Mouse (Mus musculus): ENCODE data around the gene Hbb-bh2.
"Not testable (repeated sequence)": the region's sequence is repeated elsewhere in the genome, so short reads cannot be mapped to it uniquely, and the experiment has no call there.

Gene Hbb-bh2

DNA sequence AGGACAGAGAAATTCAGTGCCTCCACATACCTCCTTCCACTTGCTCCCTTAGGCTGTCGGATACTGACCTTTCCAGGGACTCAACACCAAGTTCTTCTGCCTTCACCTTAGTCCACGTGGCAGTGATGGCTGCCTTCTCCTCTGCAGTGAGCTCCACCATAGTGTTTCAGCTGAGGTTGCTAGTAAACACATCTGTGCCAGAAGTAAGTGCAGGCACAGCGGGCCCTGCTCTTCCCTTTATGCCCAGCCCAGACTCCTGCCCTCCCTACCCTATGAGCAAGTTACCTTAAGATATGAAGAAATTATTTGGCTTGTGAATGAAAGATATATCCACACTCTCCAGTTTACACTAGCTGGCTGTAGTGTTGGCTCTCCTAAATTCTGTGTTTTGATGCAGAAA, at the start of gene Hbb-bh2:
Hbb-bh2 (minus strand) TSS at position 253 of the 400 bp plus-strand sequence.
- DNase-seq (ENCODE audit: low spot score in 2 of 2) = no peak

DNA sequence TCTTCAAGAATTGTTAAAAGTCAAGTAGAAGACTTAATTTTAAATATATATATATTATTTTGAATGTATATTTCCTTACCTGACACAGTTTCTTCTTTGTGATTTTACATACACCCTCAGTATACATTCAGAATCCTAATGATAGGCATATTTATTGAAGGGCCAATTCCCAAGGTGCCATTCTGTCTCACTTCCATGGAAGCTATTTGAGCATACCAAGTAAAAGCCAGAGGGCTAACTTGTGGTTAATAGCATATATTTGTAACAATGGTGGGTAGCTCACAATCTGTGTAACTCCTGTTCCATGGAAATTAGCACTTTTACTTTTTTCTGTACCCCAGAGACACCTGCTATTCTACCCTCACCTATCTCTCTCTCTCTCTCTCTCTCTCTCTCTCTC, 45.8 kb upstream of the Hbb-bh2 start, which contains the start of gene Olfr66:
Olfr66 (minus strand) TSS at position 101 of the 400 bp plus-strand sequence.
- no peak for DNase-seq (ENCODE audit: low spot score in 2 of 2)

DNA sequence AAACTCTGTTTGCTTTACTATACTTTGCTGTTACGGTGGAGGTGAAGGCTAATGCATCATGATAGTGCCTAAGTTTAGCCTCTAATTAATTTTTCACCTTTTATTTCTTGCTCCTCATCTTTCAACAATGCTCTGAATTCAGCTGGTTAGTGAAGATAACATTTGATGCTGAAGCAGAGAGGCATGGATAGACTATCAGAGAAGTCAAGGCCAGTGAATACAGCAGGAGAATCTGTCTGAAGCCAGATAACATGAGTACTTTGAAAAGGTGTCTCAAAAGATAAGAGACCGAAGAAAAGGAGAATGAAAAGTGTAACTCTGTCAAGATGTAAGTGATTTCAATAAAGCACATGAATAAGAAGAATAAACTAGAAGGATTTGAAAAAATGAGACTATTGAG, 36.8 kb upstream of the Hbb-bh2 start:
- DNase-seq (ENCODE audit: low spot score in 2 of 2) = no peak

DNA sequence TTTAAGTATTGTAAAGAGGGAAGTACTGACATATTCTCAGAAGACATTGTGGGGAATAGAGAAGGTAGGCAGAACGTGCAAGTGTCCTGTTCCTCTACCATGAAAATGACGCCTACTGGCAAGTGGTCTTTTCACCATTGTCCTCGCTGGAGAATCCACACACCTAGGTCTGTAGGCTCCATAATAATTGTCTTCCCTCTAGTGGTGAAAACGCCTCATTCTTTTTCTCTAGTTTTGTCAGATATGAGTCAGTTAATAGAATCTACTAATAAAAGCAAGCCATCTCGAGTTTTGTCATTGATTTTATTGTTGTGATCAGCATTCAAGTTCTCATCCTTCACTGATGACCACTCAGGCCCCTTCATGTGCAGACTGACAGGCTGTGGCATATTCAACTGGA, 34.1 kb upstream of the Hbb-bh2 start:
- DNase-seq (ENCODE audit: low spot score in 2 of 2) = no peak

DNA sequence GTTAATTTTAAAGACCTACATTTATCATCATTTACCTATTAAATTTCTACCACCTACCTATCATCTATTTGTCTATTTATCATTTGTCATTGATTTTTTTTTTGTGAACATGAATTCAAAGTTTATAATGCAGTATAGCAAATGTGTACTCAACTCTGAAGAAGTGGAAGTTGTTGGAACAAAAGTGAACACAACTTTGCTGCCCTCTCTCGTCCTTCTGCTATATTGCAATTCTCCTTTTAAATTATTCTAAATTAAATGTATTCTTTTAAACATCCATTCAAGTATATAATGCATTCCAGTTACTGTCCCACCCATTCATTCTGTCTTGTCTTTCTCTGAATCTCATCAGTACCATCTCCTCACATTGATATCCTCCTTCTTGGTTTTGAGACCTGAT, 32.7 kb upstream of the Hbb-bh2 start:
- DNase-seq (ENCODE audit: low spot score in 2 of 2) = no peak

DNA sequence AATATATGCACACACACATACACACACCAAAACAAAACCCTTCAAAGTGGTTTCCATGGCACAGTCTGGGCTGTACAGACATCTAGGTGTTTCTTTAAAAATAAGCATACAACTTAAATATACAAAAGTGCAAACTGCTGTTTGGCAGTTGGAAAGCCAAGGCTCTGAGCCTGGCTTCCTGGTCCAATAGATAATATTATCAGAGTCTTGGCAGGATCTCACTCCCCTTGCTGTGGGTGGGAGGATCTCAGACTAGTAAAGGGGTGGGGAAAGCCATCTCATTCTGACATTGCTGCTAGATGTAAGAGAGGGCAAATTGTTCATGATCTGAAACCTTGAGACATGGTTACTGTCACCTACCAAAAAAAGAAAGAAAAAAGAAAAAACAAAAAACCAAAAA, 30.3 kb upstream of the Hbb-bh2 start:
- DNase-seq (ENCODE audit: low spot score in 2 of 2) = no peak

DNA sequence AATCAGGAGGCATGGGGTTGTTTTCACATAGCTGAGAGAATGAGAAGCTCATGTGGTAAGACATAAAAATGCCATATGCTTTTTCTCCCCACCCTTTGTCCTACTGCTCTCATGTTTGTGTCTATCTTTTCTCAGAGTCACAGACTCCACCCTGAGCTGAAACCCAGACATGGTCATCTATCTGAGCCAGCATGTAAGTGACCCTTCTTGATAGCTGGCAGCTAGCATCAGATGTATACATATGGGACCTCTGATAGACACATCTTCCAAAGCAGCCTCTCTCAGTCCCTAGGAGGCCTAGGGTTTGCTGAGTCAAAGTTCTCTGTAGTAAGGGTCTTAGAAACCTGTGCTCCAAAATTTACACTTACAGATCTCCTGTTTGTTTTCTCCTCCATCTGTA, 25.4 kb upstream of the Hbb-bh2 start:
- no peak for DNase-seq (ENCODE audit: low spot score in 2 of 2)

DNA sequence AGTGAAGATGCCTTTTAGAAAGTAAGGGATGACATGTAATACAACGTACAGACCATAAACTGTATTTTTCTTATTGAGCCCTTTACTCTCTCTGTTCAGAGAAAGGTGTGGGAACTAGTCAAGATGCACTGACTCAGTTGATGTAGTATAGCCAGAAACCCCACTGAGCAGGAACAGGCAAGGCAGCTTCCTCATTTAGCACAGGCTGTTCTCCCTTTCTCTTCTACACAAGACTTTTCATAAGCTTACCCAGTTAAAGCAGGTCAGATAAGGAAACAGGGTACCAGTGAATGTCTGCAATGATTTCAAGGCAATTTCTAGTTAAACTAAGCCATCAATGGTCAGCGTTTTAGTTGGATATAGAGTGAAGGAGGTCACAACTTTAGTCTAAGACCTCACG, 21.2 kb upstream of the Hbb-bh2 start:
- no peak for DNase-seq (ENCODE audit: low spot score in 2 of 2)

DNA sequence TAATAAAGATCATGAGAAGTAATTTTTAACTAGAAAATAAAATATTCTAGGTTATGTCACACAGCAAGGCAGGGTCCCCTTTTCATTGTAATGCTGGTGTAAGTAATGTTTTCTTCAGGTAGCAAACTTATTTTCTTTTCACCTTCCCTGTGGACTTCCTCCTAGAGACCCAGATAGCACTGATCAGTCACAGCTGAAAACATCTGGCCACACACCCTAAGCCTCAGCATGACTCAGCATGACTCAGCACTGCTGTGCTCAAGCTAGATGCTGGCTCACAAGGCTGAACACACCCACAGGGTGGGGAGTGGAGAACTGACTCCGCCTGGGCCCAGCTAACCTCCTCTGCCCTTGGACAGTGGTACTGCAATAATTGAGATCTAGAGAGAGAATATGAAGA, 20.5 kb upstream of the Hbb-bh2 start:
- no peak for DNase-seq (ENCODE audit: low spot score in 2 of 2)

DNA sequence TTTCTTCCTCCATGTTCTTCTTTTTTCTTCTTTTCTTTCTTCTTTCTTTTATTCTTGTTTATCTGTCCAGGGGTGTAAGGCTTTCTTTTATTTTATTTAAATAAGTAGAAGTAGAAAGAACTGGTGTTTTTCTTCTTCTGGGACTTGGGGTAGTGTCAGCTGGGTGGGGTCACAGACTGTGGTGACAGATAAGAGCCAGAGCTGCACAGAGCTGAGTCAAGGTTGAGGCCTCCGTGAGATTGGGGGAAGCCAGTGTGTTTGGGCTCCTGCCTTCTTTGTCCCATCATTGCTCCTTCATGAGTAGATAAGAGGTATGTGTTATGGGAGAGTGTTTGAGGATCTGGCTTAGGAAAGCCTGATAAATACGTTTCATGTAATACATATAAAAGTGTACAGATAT, 18.8 kb upstream of the Hbb-bh2 start:
- no peak for DNase-seq (ENCODE audit: low spot score in 2 of 2)

DNA sequence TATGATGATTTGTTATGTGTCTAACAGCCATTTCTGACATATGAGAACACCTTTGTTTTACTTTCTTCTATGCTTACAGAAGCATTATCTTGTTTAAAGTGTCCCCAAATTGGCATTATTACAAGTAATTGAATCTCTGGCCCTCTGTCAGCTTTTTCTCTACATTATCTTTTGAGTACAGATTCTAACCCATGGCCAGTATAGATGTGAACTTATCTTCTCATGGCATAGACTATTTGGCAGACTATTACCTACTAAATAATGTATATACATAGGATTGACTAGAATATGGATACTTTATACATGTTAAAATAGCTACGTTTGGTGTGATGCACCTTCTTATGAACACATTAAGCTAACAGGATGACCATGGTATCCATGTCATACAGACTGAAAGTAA, 14.3 kb upstream of the Hbb-bh2 start:
- DNase-seq (ENCODE audit: low spot score in 2 of 2) = no peak

DNA sequence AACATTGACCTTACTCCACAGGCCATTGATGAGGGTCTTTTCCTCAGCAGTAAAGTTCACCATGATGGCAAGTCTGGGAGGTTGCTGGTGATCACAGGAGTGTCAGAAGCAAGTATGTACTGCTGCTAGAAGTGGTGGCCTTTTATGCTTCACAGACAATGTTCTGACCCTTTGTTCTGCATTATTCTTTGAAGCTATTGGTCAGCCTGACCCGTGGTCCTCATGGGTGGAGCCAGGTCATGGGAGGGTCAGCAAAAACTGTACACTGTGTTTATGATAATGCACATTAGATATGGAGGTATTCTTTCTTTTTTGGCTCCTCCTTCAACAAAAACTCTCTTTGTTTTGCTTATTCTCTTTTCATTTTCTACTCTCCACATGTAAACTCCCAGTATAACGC, 12.8 kb upstream of the Hbb-bh2 start, which contains the start of gene Hbb-y:
Hbb-y (minus strand) TSS at position 127 of the 400 bp plus-strand sequence.
- no peak for DNase-seq (ENCODE audit: low spot score in 2 of 2)

DNA sequence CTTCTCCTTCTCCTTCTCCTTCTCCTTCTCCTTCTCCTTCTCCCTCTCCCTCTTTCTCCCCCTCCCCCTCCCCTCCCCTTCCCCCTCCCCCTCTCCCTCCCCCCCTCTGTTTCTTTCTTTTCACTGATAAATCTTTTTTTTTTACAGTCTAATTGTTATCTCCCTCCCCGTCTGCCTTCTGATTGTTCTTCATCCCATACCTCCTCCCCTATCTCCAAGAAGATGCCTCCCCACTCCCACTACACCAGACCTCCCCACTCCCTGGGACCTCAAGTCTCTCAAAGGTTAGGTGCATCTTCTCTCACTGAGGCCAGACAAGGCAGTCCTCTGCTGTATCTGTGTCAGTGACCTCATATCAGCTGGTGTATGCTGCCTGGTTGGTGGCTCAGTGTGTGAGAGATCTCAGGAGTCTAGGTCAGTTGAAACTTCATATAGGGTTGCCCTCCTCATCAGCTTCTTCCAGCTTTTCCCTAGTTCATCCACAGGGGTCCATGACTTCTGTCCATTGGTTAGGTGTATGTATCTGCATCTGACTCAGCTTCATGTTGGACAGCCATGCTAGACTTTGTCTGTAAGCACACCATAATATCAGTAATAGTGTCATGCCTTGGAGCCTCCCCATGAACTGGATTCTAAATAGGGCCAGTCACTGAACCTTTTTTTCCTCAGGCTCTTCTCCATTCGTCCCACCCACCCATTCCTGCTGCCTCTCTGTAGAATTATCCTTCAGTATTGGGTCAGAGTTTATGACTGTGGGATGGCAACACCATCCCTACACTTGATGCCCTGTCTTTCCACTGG, 4.4 kb upstream of the Hbb-bh2 start:
- no peak for DNase-seq (ENCODE audit: low spot score in 2 of 2)

DNA sequence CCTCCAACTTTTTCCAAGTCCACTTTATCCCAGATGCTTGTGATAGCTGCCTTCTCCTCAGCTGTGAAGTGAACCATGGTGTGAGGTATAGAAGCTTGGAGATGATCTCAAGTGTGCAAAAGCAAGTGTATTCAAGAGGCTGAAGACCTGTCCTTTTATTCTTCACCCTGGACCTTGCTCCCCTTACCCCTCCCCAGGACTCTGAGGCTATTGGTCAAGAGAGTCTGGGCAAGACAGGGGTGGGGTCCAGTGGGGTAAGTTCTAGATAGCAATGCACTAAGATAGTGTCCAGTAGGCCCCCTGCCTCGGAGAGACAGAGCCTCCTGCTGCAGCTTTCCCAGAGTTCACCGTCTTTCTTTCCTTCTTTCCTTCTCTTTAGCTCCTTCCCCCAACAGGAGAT, 2.7 kb upstream of the Hbb-bh2 start, which contains the start of gene Hbb-bh1:
Hbb-bh1 (minus strand) TSS at position 131 of the 400 bp plus-strand sequence.
- no peak for DNase-seq (ENCODE audit: low spot score in 2 of 2)

DNA sequence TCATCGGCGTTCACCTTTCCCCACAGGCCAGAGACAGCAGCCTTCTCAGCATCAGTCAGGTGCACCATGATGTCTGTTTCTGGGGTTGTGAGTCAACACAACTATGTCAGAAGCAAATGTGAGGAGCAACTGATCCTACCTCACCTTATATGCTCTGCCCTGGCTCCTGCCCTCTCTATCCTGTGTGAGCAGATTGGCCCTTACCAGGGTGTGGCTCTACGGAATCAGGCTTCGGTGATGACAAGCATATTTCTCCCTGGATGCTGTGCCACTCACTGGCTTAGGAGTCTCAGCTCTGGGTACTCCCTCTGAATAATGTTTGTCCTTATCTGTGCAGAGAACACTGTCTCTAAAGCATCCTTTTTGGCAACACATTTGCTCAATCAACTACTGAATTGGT, 12.5 kb downstream of the Hbb-bh2 start, which contains the start of gene Hbb-bs:
Hbb-bs (minus strand) TSS at position 289 of the 400 bp plus-strand sequence.
- DNase-seq (ENCODE audit: low spot score in 2 of 2) = no peak

DNA sequence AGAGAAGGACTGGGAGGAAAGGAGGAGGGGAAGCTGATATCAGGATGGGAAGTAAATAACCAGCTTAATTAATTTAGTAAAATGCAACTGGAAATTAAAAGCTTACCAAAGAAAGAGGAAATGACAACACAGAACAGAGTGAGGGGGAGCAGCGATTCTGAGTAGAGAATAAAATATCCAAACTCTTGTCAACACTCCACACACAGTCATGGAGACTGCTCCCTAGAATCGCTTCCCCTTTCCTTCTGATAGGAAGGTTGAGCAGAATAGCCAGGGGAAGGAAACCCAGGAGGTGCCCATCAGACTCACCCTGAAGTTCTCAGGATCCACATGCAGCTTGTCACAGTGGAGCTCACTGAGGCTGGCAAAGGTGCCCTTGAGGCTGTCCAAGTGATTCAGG, 13.2 kb downstream of the Hbb-bh2 start:
- not testable (repeated sequence) for DNase-seq (ENCODE audit: low spot score in 2 of 2)

DNA sequence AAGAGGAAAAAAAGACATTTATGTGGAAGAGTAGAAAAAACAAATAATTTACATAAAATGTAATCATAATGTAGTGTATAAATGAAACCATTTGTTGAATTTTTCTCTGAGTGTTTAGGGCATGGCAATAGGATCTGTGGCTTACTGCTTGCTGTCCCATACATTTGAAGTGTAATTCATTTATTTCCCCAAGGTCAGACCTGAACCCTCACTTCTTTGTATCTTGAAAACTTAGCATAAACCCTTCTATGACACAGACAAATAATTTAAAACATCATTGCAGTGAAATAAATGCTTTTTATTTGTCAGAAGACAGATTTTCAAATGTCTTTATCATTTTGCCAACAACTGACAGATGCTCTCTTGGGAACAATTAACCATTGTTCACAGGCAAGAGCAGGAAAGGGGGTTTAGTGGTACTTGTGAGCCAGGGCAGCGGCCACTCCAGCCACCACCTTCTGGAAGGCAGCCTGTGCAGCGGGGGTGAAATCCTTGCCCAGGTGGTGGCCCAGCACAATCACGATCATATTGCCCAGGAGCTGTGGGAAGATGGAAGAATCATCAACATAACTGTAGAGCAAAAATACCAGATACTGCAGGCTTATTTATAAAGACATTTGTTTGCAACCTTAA, 13.9 kb downstream of the Hbb-bh2 start:
- DNase-seq (ENCODE audit: low spot score in 2 of 2) = no peak

DNA sequence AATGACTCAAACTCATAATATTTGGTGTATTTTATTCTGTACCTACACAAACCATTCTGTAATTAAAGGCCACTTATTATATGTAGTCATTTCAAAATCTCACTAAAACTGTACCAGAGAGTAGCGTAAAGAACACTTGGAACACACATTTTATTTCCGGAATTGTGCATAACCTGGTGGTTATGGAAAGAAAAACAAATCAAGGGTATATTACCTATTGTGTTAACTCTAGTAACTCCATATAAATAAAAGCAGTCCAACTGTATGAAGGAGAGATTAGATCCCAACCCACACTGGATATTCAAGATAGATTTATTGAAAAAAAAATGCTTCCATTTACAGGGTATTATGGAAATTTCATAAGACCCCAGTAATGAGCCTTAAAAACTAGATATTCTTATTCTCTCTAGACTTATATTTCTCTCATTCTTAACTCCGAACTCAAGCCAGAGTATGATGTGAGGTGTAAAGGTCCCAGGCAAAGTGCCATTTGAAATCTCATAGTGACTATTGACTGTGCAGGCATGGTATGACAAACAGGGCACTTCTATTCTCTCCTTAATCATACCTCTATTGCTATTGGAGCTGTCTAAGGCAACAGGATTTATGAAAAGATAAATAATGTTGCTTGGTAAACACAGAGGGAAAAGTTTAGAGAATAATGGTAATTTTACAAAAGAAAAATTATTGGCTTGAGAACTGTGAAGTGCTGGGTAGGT, 14.6 kb downstream of the Hbb-bh2 start:
- DNase-seq (ENCODE audit: low spot score in 2 of 2) = no peak

DNA sequence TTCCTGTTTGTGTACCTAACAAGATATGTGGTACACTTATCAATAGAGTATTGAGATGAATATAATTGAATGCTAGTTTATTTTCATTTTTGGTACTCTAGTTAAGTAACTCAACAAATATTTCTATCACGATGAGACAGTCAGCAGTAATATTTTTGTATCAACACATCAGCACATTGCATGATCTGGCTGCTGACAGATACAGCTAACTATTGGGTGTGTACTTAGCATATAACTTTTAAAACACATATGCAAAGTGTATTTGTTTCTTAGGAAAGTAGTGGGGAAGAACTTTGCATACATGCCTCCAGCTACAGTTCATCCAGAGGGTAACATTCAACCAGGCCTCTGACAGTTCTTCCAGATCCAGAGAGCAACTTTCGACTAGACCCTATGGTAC, 15.7 kb downstream of the Hbb-bh2 start:
- no peak for DNase-seq (ENCODE audit: low spot score in 2 of 2)

DNA sequence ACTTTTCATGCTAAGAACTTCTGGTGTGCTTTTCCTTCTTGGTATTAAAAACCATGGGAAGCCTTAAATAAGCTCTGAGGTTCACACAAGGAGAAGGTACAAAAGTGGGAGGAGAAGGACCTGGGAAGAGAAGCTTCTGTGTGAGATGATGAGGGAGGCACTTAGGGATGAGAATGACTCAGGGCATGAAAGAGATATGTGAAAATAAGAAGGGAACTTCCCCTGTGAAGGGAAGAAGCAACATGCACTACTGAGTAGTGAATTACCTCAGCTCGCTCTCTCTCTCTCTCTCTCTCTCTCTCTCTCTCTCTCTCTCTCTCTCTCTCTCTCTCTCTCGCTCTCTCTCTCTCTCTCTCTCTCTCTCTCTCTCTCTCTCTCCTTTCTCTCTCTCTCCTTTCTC, 25.2 kb downstream of the Hbb-bh2 start:
- DNase-seq (ENCODE audit: low spot score in 2 of 2) = not testable (repeated sequence)

DNA sequence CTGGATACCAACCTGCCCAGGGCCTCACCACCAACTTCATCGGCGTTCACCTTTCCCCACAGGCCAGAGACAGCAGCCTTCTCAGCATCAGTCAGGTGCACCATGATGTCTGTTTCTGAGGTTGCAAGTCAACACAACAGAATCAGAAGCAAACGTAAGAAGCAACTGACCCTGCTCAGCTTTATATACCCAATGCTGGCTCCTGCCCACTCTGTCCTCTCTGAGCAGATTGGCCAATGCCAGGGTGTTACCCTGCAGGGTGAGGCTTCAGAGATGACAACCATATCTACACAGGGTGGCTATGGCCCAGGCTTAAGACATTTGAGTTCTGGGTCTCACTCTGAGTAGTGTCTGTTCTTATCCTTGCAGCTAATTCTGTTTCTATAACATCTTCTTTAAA, 26.6 kb downstream of the Hbb-bh2 start, which contains the start of gene Hbb-bt:
Hbb-bt (minus strand) TSS at position 231 of the 400 bp plus-strand sequence.
- no peak for DNase-seq (ENCODE audit: low spot score in 2 of 2)

DNA sequence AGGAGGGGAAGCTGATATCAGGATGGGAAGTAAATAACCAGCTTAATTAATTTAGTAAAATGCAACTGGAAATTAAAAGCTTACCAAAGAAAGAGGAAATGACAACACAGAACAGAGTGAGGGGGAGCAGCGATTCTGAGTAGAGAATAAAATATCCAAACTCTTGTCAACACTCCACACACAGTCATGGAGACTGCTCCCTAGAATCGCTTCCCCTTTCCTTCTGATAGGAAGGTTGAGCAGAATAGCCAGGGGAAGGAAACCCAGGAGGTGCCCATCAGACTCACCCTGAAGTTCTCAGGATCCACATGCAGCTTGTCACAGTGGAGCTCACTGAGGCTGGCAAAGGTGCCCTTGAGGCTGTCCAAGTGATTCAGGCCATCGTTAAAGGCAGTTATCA, 27.2 kb downstream of the Hbb-bh2 start:
- DNase-seq (ENCODE audit: low spot score in 2 of 2) = not testable (repeated sequence)
